Mouse (Mus musculus) liver, adult 2 months (tissue): ENCODE results near the gene Olfr1320. TPM values are rescaled to one million over a fixed set of nuclear protein-coding genes. Genes with fewer than 3 reads are reported as not detected.
"Not testable (repeated sequence)": the region's sequence is repeated elsewhere in the genome, so short reads cannot be mapped to it uniquely, and the experiment has no call there.

ENCODE experiments used
- DNase-seq: peaks from one replicate; pipeline ENCODE4 v3.0.0-alpha.2; 2011; ENCODE audit warnings: low read depth, low spot score; ENCODE audit errors: extremely low read depth
- H3K27ac ChIP-seq: fragments of 200-500 bp; replicated peaks from 2 replicates; pipeline ENCODE4 v1.5.1; 2012; ENCODE audit warnings: low read depth, mild to moderate bottlenecking, control low read depth, inconsistent platforms, low read length; ENCODE audit not compliant: insufficient read depth
- H3K27me3 ChIP-seq: fragments of 200-500 bp; 2 replicates; pipeline ENCODE4 v1.6.1; 2012; ENCODE audit warnings: mild to moderate bottlenecking, moderate library complexity, low read length, inconsistent platforms; ENCODE audit not compliant: control insufficient read depth, insufficient read depth
- H3K36me3 ChIP-seq: fragments of 200-500 bp; 2 replicates; pipeline ENCODE4 v1.6.1; 2012; ENCODE audit warnings: low read length, inconsistent platforms; ENCODE audit not compliant: control insufficient read depth, insufficient read depth
- H3K4me1 ChIP-seq: fragments of 200-500 bp; 2 replicates; pipeline ENCODE4 v1.6.1; 2011; ENCODE audit warnings: low read length; ENCODE audit not compliant: control insufficient read depth, insufficient read depth
- H3K4me3 ChIP-seq: fragments of 200-500 bp; 2 replicates; pipeline ENCODE4 v1.5.1; 2011; ENCODE audit warnings: low read depth, mild to moderate bottlenecking, control low read depth, low read length, moderate library complexity; ENCODE audit not compliant: insufficient read depth
- H3K79me2 ChIP-seq: fragments of 200-500 bp; 2 replicates; pipeline ENCODE4 v1.6.1; 2012; ENCODE audit warnings: inconsistent platforms, mild to moderate bottlenecking, low read length, moderate library complexity; ENCODE audit not compliant: control insufficient read depth, insufficient read depth
- H3K9ac ChIP-seq: fragments of 200-500 bp; 2 replicates; pipeline ENCODE4 v1.6.1; 2012; ENCODE audit warnings: low read depth, mild to moderate bottlenecking, control low read depth, inconsistent platforms, low read length
- CTCF ChIP-seq: fragments of 200-500 bp; IDR thresholded peaks from 2 replicates; pipeline ENCODE4 v1.5.1; 2011; ENCODE audit warnings: low read depth, low read length, control low read depth
- POLR2A ChIP-seq: fragments of 200-500 bp; IDR thresholded peaks from 2 replicates; pipeline ENCODE4 v1.6.1; 2011; ENCODE audit warnings: low read length, control low read depth; ENCODE audit not compliant: insufficient read depth; ENCODE audit errors: extremely low read depth
- WGBS: fragments of 180-500 bp; shearing (Covaris S2); methylation state at CpG from one replicate; pipeline ENCODE4 v1.1.7; 2018; 5-methylcytosine and 5-hydroxymethylcytosine counted together
- polyA plus RNA-seq: library from polyadenylated mRNA; depleted of rRNA; stranded (reverse); fragments of >200 nt; gene quantifications from 2 replicates; pipeline ENCODE4 v1.2.3, GENCODE M21; 2012; rRNA removed
- total RNA-seq: library from RNA; depleted of rRNA; stranded (reverse); fragments of >200 nt; gene quantifications from 2 replicates; pipeline ENCODE4 v1.2.3, GENCODE M21; 2014; rRNA removed

The Olfr1320 gene
- total RNA-seq = not detected in 2 replicates
- not detected in 2 replicates for polyA plus RNA-seq

GRCm38 (mm10) chrX:49672033-49672432 lies at the start of gene Olfr1320:
Olfr1320 (plus strand) TSS chrX:49672333.
- Histone ChIP-seq H3K36me3 (no peaks in the 10 kb centered on the region), H3K27ac (no peak within 1 kb of the TSS), H3K4me1 (no peaks in the 10 kb centered on the region), H3K79me2 (no peaks in the 10 kb centered on the region), H3K4me3 (no peak within 1 kb of the TSS), H3K9ac (no peak within 1 kb of the TSS), H3K27me3 (no peaks in the 10 kb centered on the region)
- TF ChIP-seq CTCF (no peak), POLR2A (no peak)
- 90% methylated on average over 1 of the region's 1 CpGs for WGBS
- DNase-seq = no peak

DNA sequence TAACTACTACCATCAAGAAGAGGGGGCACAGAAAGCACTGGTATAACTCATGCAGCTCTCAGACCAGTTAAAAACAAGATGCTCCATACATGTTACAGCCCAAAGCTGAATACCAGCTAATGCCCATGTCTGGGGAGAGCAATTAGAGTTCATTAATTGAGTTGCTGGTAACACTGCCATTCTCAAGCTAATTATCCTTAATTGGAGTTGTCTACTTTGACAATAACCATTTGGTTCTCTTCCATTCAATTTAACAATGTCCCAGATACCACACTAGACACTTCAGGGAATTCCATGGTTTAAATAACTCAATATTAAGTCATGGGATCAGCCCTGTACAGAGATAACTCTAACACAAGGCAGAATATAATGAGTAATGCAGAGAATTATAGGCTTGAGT lies 44.6 kb upstream of the Olfr1320 start:
- no peak for TF ChIP-seq POLR2A
- no peak for DNase-seq
- Histone ChIP-seq H3K4me1 (peaks cover 4% of the 10 kb centered on the region), H3K27me3 (no peaks in the 10 kb centered on the region), H3K36me3 (no peaks in the 10 kb centered on the region), H3K27ac (no peak overlapping the region), H3K4me3 (no peak overlapping the region), H3K79me2 (no peaks in the 10 kb centered on the region), H3K9ac (no peak overlapping the region)

GRCm38 (mm10) chrX:49631195-49631594 lies 40.9 kb upstream of the Olfr1320 start:
- Histone ChIP-seq H3K36me3 (no peaks in the 10 kb centered on the region), H3K79me2 (no peaks in the 10 kb centered on the region)
- WGBS = 14% methylated on average over 2 of the region's 2 CpGs

DNA sequence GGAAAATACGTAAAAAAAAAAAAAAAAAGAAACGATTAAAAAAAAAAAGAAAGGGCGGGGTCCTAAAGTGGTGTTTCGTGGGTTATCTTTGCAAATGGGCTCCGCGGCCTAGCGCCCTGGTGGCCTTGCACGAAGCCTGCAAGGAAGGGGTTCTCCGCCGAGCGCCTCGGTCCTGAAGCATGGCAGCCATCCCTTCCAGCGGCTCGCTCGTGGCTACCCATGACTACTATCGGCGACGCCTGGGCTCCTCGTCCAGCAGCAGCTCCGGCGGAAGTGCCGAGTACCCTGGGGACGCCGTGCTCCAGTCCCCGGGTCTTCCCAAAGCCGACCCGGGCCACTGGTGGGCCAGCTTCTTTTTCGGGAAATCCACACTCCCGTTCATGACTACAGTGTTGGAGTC lies 11.4 kb upstream of the Olfr1320 start:
- H3K4me1 ChIP-seq, H3K27ac ChIP-seq, H3K27me3 ChIP-seq, DNase-seq, H3K4me3 ChIP-seq, H3K36me3 ChIP-seq, H3K79me2 ChIP-seq, H3K9ac ChIP-seq: not testable (repeated sequence)
- WGBS = 87% methylated on average over 28 of the region's 29 CpGs

More at GRCm38 (mm10) chrX:49631195-49631594, 40.9 kb upstream of the Olfr1320 start:
- TF ChIP-seq CTCF = no peak
- no peak for TF ChIP-seq POLR2A
- DNase-seq = peak; percentile 77
- peaks cover 4% of the 10 kb centered on the region for H3K4me1 ChIP-seq
- no peak overlapping the region for H3K9ac ChIP-seq
- H3K27ac ChIP-seq = peak overlapping the region; percentile 83
- H3K27me3 ChIP-seq = no peaks in the 10 kb centered on the region
- no peak overlapping the region for H3K4me3 ChIP-seq

Other genes with a start within 250 kb of the Olfr1320 start
- 0.40 TPM in 1 of 2 replicates, not detected in the other for gene Arhgap36, start 208.4 kb upstream of the Olfr1320 start, total RNA-seq
- 0.02 TPM in 1 of 2 replicates, not detected in the other for gene Arhgap36, start 208.4 kb upstream of the Olfr1320 start, polyA plus RNA-seq
- not detected in 2 replicates for gene Olfr1321, start 62.7 kb downstream of the Olfr1320 start, total RNA-seq
- gene Olfr1321, start 62.7 kb downstream of the Olfr1320 start, polyA plus RNA-seq = not detected in 2 replicates
- 0.07 and 0.09 TPM in 2 replicates for gene Igsf1, start 125.4 kb downstream of the Olfr1320 start, total RNA-seq
- 0.05 and 0.09 TPM in 2 replicates for gene Igsf1, start 125.4 kb downstream of the Olfr1320 start, polyA plus RNA-seq
- gene Olfr1322, start 219.2 kb downstream of the Olfr1320 start, total RNA-seq = not detected in 2 replicates
- gene Olfr1322, start 219.2 kb downstream of the Olfr1320 start, polyA plus RNA-seq = not detected in 2 replicates